ENCODE assay signal across 20 mouse cellular contexts in the genomic region with DNA sequence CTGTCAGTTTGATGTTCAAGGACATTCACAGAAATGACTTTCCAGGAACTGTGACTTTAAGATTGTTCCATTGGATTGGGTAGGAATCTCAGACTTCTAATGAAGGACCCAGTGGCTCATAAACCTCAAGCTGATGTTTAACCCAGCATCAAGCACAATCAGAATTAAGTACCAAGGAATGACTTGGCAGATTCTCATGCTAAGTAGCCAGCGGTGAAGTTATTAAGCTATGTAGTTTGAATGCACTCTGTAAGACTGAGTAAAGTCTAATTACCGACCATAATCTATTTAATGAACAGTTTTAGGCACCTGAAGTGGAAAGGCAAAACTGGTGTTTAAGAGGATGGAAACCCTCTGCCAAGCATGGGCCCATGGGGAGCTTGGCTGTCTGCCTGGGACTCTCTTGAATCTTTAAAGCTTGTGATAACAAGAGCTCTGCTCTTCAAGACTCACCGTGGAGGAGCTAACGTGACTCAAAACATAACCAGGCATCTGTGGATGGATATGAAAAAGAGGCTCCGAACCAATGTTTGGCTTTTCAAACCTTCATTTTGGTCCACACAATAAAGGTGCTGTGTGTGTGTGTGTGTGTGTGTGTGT. TPM values are rescaled to one million over a fixed set of nuclear protein-coding genes. Genes with fewer than 3 reads are reported as not detected.
A peak's percentile ranks its signal among the peaks of the same experiment; 100 is the strongest.
DNase-seq lines count a peak whose midpoint lies in the region; ATAC-seq and TF ChIP-seq lines count a peak whose summit lies in the region.
"Had no signal": no experiment of that assay in that cellular context is flagged by ENCODE, and none has a peak within 500 bp of the region (broad histone marks: within the 10 kb centered on the region; RNA-seq: fewer than 3 reads in every experiment).

No protein-coding gene starts in this region.

- no peak for TF ChIP-seq EP300 in lung, postnatal 0 days (IDR thresholded peaks at IDR 0.05)

- WGBS in lung, postnatal 0 days = 62% methylated on average over 5 of the region's 5 CpGs
- 93% methylated on average over 5 of the region's 5 CpGs for WGBS in limb, embryonic 10.5 days

- no peak overlapping the region for H3K4me2 ChIP-seq in lung, postnatal 0 days (replicated peaks; ENCODE audit: low read depth, low read length)
- H3K4me2 ChIP-seq: embryonic facial prominence, embryonic 15.5 days; forebrain, embryonic 12.5 days; midbrain, embryonic 11.5 days; neural tube, embryonic 15.5 days had no signal

- H3K9ac ChIP-seq in lung, postnatal 0 days (replicated peaks; ENCODE audit: low read depth) = no peak overlapping the region
- H3K9ac ChIP-seq: embryonic facial prominence, embryonic 15.5 days; forebrain, embryonic 12.5 days; liver, postnatal 0 days; neural tube, embryonic 15.5 days had no signal

- ATAC-seq in lung, postnatal 0 days = no peak
- ATAC-seq: liver, postnatal 0 days had no signal

- H3K9me3 ChIP-seq in lung, postnatal 0 days (ENCODE audit: low read length) = no peaks in the 10 kb centered on the region
- H3K9me3 ChIP-seq in limb, embryonic 10.5 days (replicated peaks) = no peaks in the 10 kb centered on the region
- H3K9me3 ChIP-seq: embryonic facial prominence, embryonic 15.5 days; forebrain, embryonic 12.5 days; neural tube, embryonic 15.5 days had no signal

- H3K4me1 ChIP-seq in lung, postnatal 0 days (ENCODE audit: insufficient read depth, low read depth, low read length) = no peaks in the 10 kb centered on the region
- H3K4me1 ChIP-seq in limb, embryonic 10.5 days = peaks cover 10% of the 10 kb centered on the region; the same call in 1 of the 2 replicates
- H3K4me1 ChIP-seq: embryonic facial prominence, embryonic 15.5 days; forebrain, embryonic 12.5 days; neural tube, embryonic 15.5 days had no signal

- peak; percentile 31 to 47 for DNase-seq in cerebellum, postnatal 10 days
- no peak for DNase-seq in cerebellum, adult 8-10 months
- DNase-seq in lung, postnatal 36 days = peak; percentile 34
- DNase-seq in lung, postnatal 0 days (ENCODE audit: low spot score) = no peak
- peak; percentile 68 for DNase-seq in kidney, adult 9 months
- DNase-seq in adrenal gland, postnatal 14 days = no peak
- DNase-seq in limb, embryonic 10.5 days (ENCODE audit: low spot score) = no peak
- DNase-seq in right cerebral cortex, postnatal 36 days (ENCODE audit: low spot score in 2 of 2) = no peak
- DNase-seq: cerebellum, adult 11-12 months; liver, postnatal 0 days; lung, postnatal 4 days; retina, postnatal 1 day; thymus, adult 18-20 months had no signal

- H3K4me3 ChIP-seq in lung, postnatal 0 days (ENCODE audit: low read depth, low read length) = no peak overlapping the region
- H3K4me3 ChIP-seq in limb, embryonic 10.5 days = no peak overlapping the region
- H3K4me3 ChIP-seq: embryonic facial prominence, embryonic 15.5 days; forebrain, embryonic 12.5 days; left cerebral cortex, adult 2 months; neural tube, embryonic 15.5 days had no signal

- TF ChIP-seq CTCF in lung, postnatal 0 days (IDR thresholded peaks at IDR 0.05) = no peak

- H3K27ac ChIP-seq in lung, postnatal 0 days (ENCODE audit: low read length) = no peak overlapping the region
- H3K27ac ChIP-seq in limb, embryonic 10.5 days = no peak overlapping the region
- H3K27ac ChIP-seq: embryonic facial prominence, embryonic 15.5 days; forebrain, embryonic 12.5 days; left cerebral cortex, adult 2 months; neural tube, embryonic 15.5 days had no signal

- no peaks in the 10 kb centered on the region for H3K27me3 ChIP-seq in lung, postnatal 0 days (replicated peaks; ENCODE audit: insufficient read depth, low read length)
- peaks cover 5% of the 10 kb centered on the region for H3K27me3 ChIP-seq in limb, embryonic 10.5 days (ENCODE audit: low read depth, poor library complexity, severe bottlenecking)
- H3K27me3 ChIP-seq: embryonic facial prominence, embryonic 15.5 days; neural tube, embryonic 15.5 days had no signal

- H3K36me3 ChIP-seq in lung, postnatal 0 days (ENCODE audit: insufficient read depth, low read length) = no peaks in the 10 kb centered on the region
- H3K36me3 ChIP-seq in limb, embryonic 10.5 days = no peaks in the 10 kb centered on the region
- H3K36me3 ChIP-seq: embryonic facial prominence, embryonic 15.5 days; forebrain, embryonic 12.5 days; neural tube, embryonic 15.5 days had no signal

RNA-seq across cellular contexts. Expression of gene Mfsd4b1, which starts 6.7 kb away (rescaled TPM):
- polyA plus RNA-seq in lung, postnatal 0 days (2015; fragmentation: Nextera tagmentation; extraction: Ambion mirVana) = 0.46 and 0.69 TPM in 2 replicates
- total RNA-seq in adrenal gland, postnatal 14 days (2021) = 4.1 and 6.8 TPM in 2 replicates
- polyA plus RNA-seq in limb, embryonic 10.5 days (2016; fragmentation: Nextera tagmentation; extraction: Ambion mirVana) = not detected in 2 replicates
- polyA plus RNA-seq: forebrain, embryonic 12.5 days; midbrain, embryonic 11.5 days; small intestine, adult 2 months had no signal

RNA-seq across cellular contexts. Expression of gene Mfsd4b5, which starts 31.9 kb away (rescaled TPM):
- polyA plus RNA-seq in lung, postnatal 0 days (2015; fragmentation: Nextera tagmentation; extraction: Ambion mirVana) = 0.11 and 0.13 TPM in 2 replicates
- total RNA-seq in adrenal gland, postnatal 14 days (2021) = 0.67 and 0.75 TPM in 2 replicates
- 0.05 TPM in 1 of 2 replicates, not detected in the other for polyA plus RNA-seq in limb, embryonic 10.5 days (2016; fragmentation: Nextera tagmentation; extraction: Ambion mirVana)
- polyA plus RNA-seq: forebrain, embryonic 12.5 days; midbrain, embryonic 11.5 days; neural tube, embryonic 15.5 days had no signal

RNA-seq across cellular contexts. Expression of gene Mfsd4b3, which starts 58.4 kb away (rescaled TPM):
- 0.55 and 0.57 TPM in 2 replicates for polyA plus RNA-seq in lung, postnatal 0 days (2015; fragmentation: Nextera tagmentation; extraction: Ambion mirVana)
- total RNA-seq in adrenal gland, postnatal 14 days (2021) = 4.5 and 5.7 TPM in 2 replicates
- 0.10 TPM in 1 of 2 replicates, not detected in the other for polyA plus RNA-seq in limb, embryonic 10.5 days (2016; fragmentation: Nextera tagmentation; extraction: Ambion mirVana)
- polyA plus RNA-seq: cortical plate, adult 2 months; forebrain, embryonic 12.5 days; midbrain, embryonic 11.5 days; neural tube, embryonic 15.5 days had no signal

Comparison
In these comparisons a context has a peak if more than half of its experiments do, and no peak if none do; other contexts are left out.
1. DNase-seq: peak in cerebellum, postnatal 10 days (2 of 2), lung, postnatal 36 days (single experiment) and kidney, adult 9 months (single experiment); none in cerebellum, adult 8-10 months (single experiment), lung, postnatal 0 days (single experiment), adrenal gland, postnatal 14 days (single experiment), limb, embryonic 10.5 days (single experiment) and right cerebral cortex, postnatal 36 days (0 of 2).